Mouse (Mus musculus) spleen, adult 2 months (tissue): Measurements from ENCODE around the gene Hoxa3. TPM values are rescaled to one million over a fixed set of nuclear protein-coding genes. Genes with fewer than 3 reads are reported as not detected.

Source experiments
- DNase-seq, 2 experiments: peaks; one replicate each; pipeline versions ENCODE4 v3.0.0 to v3.0.0-alpha.2; 2012 to 2021; ENCODE audit warnings: low spot score in 2 of 2, low read depth in 1 of 2
- H3K27ac ChIP-seq: fragments of 200-500 bp; 2 replicates; pipeline ENCODE4 v1.5.1; 2012; ENCODE audit warnings: low read length, inconsistent platforms; ENCODE audit not compliant: insufficient read depth
- H3K27me3 ChIP-seq: fragments of 200-500 bp; 2 replicates; pipeline ENCODE4 v1.6.1; 2012; ENCODE audit warnings: mild to moderate bottlenecking, moderate library complexity, low read length, inconsistent platforms; ENCODE audit not compliant: control insufficient read depth, insufficient read depth
- H3K36me3 ChIP-seq: fragments of 200-500 bp; 2 replicates; pipeline ENCODE4 v1.6.1; 2012; ENCODE audit warnings: mild to moderate bottlenecking, low read length, inconsistent platforms; ENCODE audit not compliant: control insufficient read depth, insufficient read depth
- H3K4me1 ChIP-seq: fragments of 200-500 bp; 2 replicates; pipeline ENCODE4 v1.6.1; 2011; ENCODE audit warnings: inconsistent platforms; ENCODE audit not compliant: control insufficient read depth, insufficient read depth, insufficient read length
- H3K4me3 ChIP-seq: fragments of 200-500 bp; 2 replicates; pipeline ENCODE4 v1.5.1; 2011; ENCODE audit warnings: mild to moderate bottlenecking, inconsistent platforms; ENCODE audit not compliant: insufficient read depth, insufficient read length; ENCODE audit errors: extremely low read depth
- CTCF ChIP-seq: fragments of 200-500 bp; IDR thresholded peaks from 2 replicates; pipeline ENCODE4 v1.5.1; 2011; ENCODE audit warnings: mild to moderate bottlenecking, inconsistent platforms; ENCODE audit not compliant: insufficient read depth, insufficient read length, insufficient replicate concordance; ENCODE audit errors: extremely low read depth
- POLR2A ChIP-seq: fragments of 200-500 bp; IDR thresholded peaks from 2 replicates; pipeline ENCODE4 v1.6.1; 2011; ENCODE audit warnings: low read depth, low read length, inconsistent platforms
- WGBS: fragments of 180-500 bp; shearing (Covaris S2); methylation state at CpG from one replicate; pipeline ENCODE4 v1.1.7; 2018; 5-methylcytosine and 5-hydroxymethylcytosine counted together
- polyA plus RNA-seq: library from polyadenylated mRNA; depleted of rRNA; stranded (reverse); fragments of >200 nt; gene quantifications from 2 replicates; pipeline ENCODE4 v1.2.3, GENCODE M21; 2012

Gene Hoxa3
- polyA plus RNA-seq, 1 experiment: 1.4 TPM

- TF ChIP-seq POLR2A: no peak
- no peak for TF ChIP-seq CTCF
- Histone ChIP-seq H3K27ac (no peak overlapping the region), H3K27me3 (peaks cover 33% of the 10 kb centered on the region), H3K36me3 (no peaks in the 10 kb centered on the region), H3K4me3 (peak overlapping the region; percentile 54), H3K4me1 (peaks cover 12% of the 10 kb centered on the region)
- no peak for DNase-seq
- 1% methylated on average over 22 of the region's 22 CpGs for WGBS
Measured at GRCm38 (mm10) chr6:52212556-52213118, 499 bp downstream of the Hoxa3 start.

GRCm38 (mm10) chr6:52211961-52212360 lies 1.2 kb downstream of the Hoxa3 start:
- H3K36me3 ChIP-seq: no peaks in the 10 kb centered on the region
- WGBS: 2% methylated on average over 13 of the region's 13 CpGs
- no peak for DNase-seq
- peaks cover 7% of the 10 kb centered on the region for H3K4me1 ChIP-seq
- H3K4me3 ChIP-seq: peak overlapping the region; percentile 40; the same call in 1 of the 2 replicates
- H3K27me3 ChIP-seq: peaks cover 26% of the 10 kb centered on the region
- no peak overlapping the region for H3K27ac ChIP-seq
- TF ChIP-seq POLR2A: no peak
- TF ChIP-seq CTCF: no peak

GRCm38 (mm10) chr6:52211170-52211935 lies 1.8 kb downstream of the Hoxa3 start:
- DNase-seq: peak in 1 of 2 experiments; percentile 64
- WGBS: 3% methylated on average over 37 of the region's 37 CpGs
- H3K4me3 ChIP-seq: peak overlapping the region; percentile 40; the same call in 1 of the 2 replicates
- no peaks in the 10 kb centered on the region for H3K36me3 ChIP-seq
- H3K27me3 ChIP-seq: peaks cover 24% of the 10 kb centered on the region
- TF ChIP-seq POLR2A: no peak
- TF ChIP-seq CTCF: peak; percentile 76
- peaks cover 3% of the 10 kb centered on the region for H3K4me1 ChIP-seq
- no peak overlapping the region for H3K27ac ChIP-seq

GRCm38 (mm10) chr6:52209685-52210046 lies 3.5 kb downstream of the Hoxa3 start:
- TF ChIP-seq POLR2A (no peak), CTCF (no peak)
- WGBS: 51% methylated on average over 12 of the region's 12 CpGs
- DNase-seq: no peak
- Histone ChIP-seq H3K4me3 (no peak overlapping the region), H3K27ac (no peak overlapping the region), H3K36me3 (no peaks in the 10 kb centered on the region), H3K27me3 (peaks cover 16% of the 10 kb centered on the region), H3K4me1 (peaks cover 3% of the 10 kb centered on the region)

GRCm38 (mm10) chr6:52208868-52209684 lies 4.1 kb downstream of the Hoxa3 start:
- no peaks in the 10 kb centered on the region for H3K36me3 ChIP-seq
- H3K27ac ChIP-seq: no peak overlapping the region
- 24% methylated on average over 18 of the region's 18 CpGs for WGBS
- H3K27me3 ChIP-seq: peaks cover 16% of the 10 kb centered on the region
- 0 out of 2 replicates have a peak overlapping the region, but pooled peaks have one; percentile 5 for H3K4me3 ChIP-seq
- DNase-seq: no peak
- TF ChIP-seq POLR2A (no peak), CTCF (no peak)
- H3K4me1 ChIP-seq: peaks cover 3% of the 10 kb centered on the region

GRCm38 (mm10) chr6:52208072-52208867 lies 4.9 kb downstream of the Hoxa3 start, which contains the start of gene Hoxa6:
TSS of gene Hoxa6 (minus strand) at chr6:52208722.
- Histone ChIP-seq H3K4me3 (0 out of 2 replicates have a peak within 1 kb of the TSS, but pooled peaks have one; percentile 5), H3K36me3 (no peaks in the 10 kb centered on the region), H3K27ac (no peak within 1 kb of the TSS), H3K27me3 (peaks cover 13% of the 10 kb centered on the region), H3K4me1 (peaks cover 5% of the 10 kb centered on the region)
- no peak for DNase-seq
- 28% methylated on average over 42 of the region's 47 CpGs for WGBS
- TF ChIP-seq POLR2A: no peak
- TF ChIP-seq CTCF: no peak
